Mouse (Mus musculus): ENCODE measurements around the gene 1520401A03Rik. TPM values are rescaled to one million over a fixed set of nuclear protein-coding genes. Genes with fewer than 3 reads are reported as not detected.

1520401A03Rik gene
- polyA plus RNA-seq, 2 experiments from 2014 or later = not detected

DNA sequence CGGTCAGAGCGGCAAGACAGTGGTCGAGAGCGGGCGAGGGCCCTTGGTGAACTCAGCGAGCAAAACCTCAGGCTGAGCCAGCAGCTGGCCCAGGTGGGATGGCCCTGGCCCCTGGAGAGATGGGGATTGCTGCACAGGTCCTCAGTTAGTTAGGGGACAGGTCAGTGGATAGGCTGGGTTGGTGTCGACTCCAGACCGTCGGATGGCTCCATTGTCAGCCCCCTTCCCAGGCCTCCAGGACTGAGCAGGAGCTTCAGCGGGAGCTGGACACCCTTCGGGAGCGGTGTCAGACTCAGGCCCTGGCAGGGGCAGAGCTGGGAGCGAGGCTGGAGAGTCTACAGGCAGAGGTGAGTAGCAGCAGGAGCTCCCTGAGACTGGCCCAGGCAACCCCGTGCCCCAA, 57.1 kb downstream of the 1520401A03Rik start:
- no peak for ATAC-seq

DNA sequence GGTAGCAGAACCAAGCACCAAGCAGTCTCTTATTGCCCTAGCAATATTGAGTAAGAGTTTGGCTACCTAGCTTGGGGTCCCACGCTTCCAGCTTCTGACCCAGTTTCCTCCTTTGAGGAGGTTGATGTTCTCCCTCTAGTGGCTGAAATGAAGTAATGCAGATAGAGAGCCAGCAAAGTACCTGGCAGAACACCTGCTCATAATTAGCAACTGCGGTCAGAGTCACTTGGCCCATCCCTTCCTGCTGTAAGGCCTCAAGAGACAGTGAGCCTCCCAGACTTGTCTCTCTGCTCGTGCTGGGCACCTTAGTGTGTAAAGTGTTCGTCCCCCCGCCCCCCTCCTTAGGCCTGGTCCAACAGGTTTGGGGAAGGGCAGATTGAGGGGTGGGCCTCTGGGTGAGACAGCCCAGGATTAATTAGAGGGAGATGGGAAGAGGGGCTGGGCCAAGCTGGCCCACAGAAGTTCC, 58.0 kb downstream of the 1520401A03Rik start:
- peak; percentile 67 for ATAC-seq

DNA sequence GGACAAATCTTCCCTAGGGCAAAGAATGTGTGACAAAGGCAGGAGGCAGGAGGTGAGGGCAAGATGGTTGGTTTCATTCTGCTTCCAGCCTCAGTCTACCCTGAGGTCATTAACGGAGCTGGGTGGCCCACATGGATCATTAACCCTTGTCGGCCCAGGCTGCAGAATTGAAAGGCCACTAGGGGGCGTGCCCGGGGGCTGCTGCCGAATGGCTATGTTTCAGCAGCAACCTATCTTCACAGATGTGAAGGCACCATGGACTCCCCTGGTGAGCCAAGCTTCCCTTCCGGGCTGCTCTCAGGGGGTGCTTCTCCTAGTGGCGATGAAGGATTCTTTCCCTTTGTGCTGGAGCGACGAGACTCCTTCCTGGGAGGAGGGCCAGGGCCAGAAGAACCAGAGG, 61.1 kb downstream of the 1520401A03Rik start:
- ATAC-seq = no peak

- no peak for ATAC-seq
Measured at GRCm38 (mm10) chr17:23660876-23661200, 61.7 kb downstream of the 1520401A03Rik start.

- ATAC-seq = no peak
Measured at GRCm38 (mm10) chr17:23660117-23660875, 62.3 kb downstream of the 1520401A03Rik start, which contains the start of gene Bicdl2. Gene Bicdl2 (plus strand): TSS chr17:23660506.

DNA sequence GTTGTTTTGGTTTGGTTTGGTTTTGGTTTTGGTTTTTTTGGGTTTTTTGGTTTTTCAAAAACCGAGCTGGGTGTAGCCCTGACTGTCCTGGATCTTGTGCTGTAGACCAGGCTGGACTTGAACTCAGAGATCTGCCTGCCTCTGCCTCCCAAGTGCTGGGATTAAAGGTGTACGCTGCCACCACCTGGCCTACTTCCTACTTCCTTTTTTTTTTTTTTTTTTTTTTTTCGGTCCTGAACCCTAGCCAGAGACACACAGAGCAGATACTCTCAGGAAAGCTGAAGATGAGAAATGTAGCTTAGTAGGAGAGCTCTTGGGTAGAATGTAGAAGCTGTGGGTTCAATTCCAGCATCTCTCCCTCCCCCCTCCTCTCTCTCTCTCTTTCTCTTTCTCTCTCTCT, 64.1 kb downstream of the 1520401A03Rik start:
- no peak for ATAC-seq

Other genes with a start within 250 kb of the 1520401A03Rik start
- gene Vmn2r117, start 243.1 kb downstream of the 1520401A03Rik start, polyA plus RNA-seq (2017; shearing (Covaris generic)) = not detected
- 1 to 10 TPM; 4.3 to 4.9 TPM for gene Zfp213, start 158.5 kb downstream of the 1520401A03Rik start, polyA plus RNA-seq (2017; shearing (Covaris generic))
- not detected for gene Zfp13, start 123.3 kb downstream of the 1520401A03Rik start, polyA plus RNA-seq (2017; shearing (Covaris generic))
- 1 to 10 TPM; 1.3 to 3.4 TPM for gene Zscan10, start 121.9 kb downstream of the 1520401A03Rik start, polyA plus RNA-seq (2017; shearing (Covaris generic))
- gene Mmp25, start 77.5 kb downstream of the 1520401A03Rik start, polyA plus RNA-seq (2017; shearing (Covaris generic)) = 1 to 10 TPM; 1.0 to 2.0 TPM
- under 1 TPM in 1 of 2 experiments, not detected in 1; 0.49 TPM for gene Bicdl2, start 62.3 kb downstream of the 1520401A03Rik start, polyA plus RNA-seq (2017; shearing (Covaris generic))
- 10 to 100 TPM; 62.9 to 71.5 TPM for gene Hcfc1r1, start 49.2 kb downstream of the 1520401A03Rik start, polyA plus RNA-seq (2017; shearing (Covaris generic))
- 10 to 100 TPM; 35.6 to 37.7 TPM for gene Thoc6, start 48.9 kb downstream of the 1520401A03Rik start, polyA plus RNA-seq (2017; shearing (Covaris generic))
- 1 to 10 TPM; 5.6 to 6.5 TPM for gene Tnfrsf12a, start 45.3 kb downstream of the 1520401A03Rik start, polyA plus RNA-seq (2017; shearing (Covaris generic))
- not detected for gene Cldn6, start 43.5 kb downstream of the 1520401A03Rik start, polyA plus RNA-seq (2017; shearing (Covaris generic))
- not detected for gene Cldn9, start 38.8 kb downstream of the 1520401A03Rik start, polyA plus RNA-seq (2017; shearing (Covaris generic))
- 10 to 100 TPM; 12.2 to 13.0 TPM for gene Pkmyt1, start 3.6 kb upstream of the 1520401A03Rik start, polyA plus RNA-seq (2017; shearing (Covaris generic))
- 1 to 10 TPM in 1 of 2 experiments, under 1 TPM in 1; 0.91 to 2.7 TPM for gene Paqr4, start 18.1 kb upstream of the 1520401A03Rik start, polyA plus RNA-seq (2017; shearing (Covaris generic))
- 1 to 10 TPM in 1 of 2 experiments, under 1 TPM in 1; 0.71 to 1.2 TPM for gene Kremen2, start 23.1 kb upstream of the 1520401A03Rik start, polyA plus RNA-seq (2017; shearing (Covaris generic))
- gene Flywch1, start 48.8 kb upstream of the 1520401A03Rik start, polyA plus RNA-seq (2017; shearing (Covaris generic)) = 10 to 100 TPM; 13.2 to 13.3 TPM
- gene Flywch2, start 63.3 kb upstream of the 1520401A03Rik start, polyA plus RNA-seq (2017; shearing (Covaris generic)) = 1 to 10 TPM; 2.2 to 3.2 TPM
- gene Srrm2, start 67.7 kb upstream of the 1520401A03Rik start, polyA plus RNA-seq (2017; shearing (Covaris generic)) = 100 to 1,000 TPM; 234 to 326 TPM
- gene Elob, start 106.4 kb upstream of the 1520401A03Rik start, polyA plus RNA-seq (2017; shearing (Covaris generic)) = 100 to 1,000 TPM; 686 to 746 TPM
- 1 to 10 TPM; 1.1 to 2.4 TPM for gene Prss33, start 113.3 kb upstream of the 1520401A03Rik start, polyA plus RNA-seq (2017; shearing (Covaris generic))
- 1 to 10 TPM in 1 of 2 experiments, not detected in 1; 2.6 TPM for gene Prss32, start 121.1 kb upstream of the 1520401A03Rik start, polyA plus RNA-seq (2017; shearing (Covaris generic))
- 10 to 100 TPM in 1 of 2 experiments, 1 to 10 TPM in 1; 6.4 to 10.5 TPM for gene Prss41, start 121.4 kb upstream of the 1520401A03Rik start, polyA plus RNA-seq (2017; shearing (Covaris generic))
- gene Prss21, start 145.3 kb upstream of the 1520401A03Rik start, polyA plus RNA-seq (2017; shearing (Covaris generic)) = not detected
- not detected for gene Dcpp1, start 158.1 kb upstream of the 1520401A03Rik start, polyA plus RNA-seq (2017; shearing (Covaris generic))
- gene Dcpp2, start 158.1 kb upstream of the 1520401A03Rik start, polyA plus RNA-seq (2017; shearing (Covaris generic)) = not detected
- gene Dcpp3, start 194.7 kb upstream of the 1520401A03Rik start, polyA plus RNA-seq (2017; shearing (Covaris generic)) = not detected
- gene Sbp, start 218.9 kb upstream of the 1520401A03Rik start, polyA plus RNA-seq (2017; shearing (Covaris generic)) = not detected
- not detected for gene Sbpl, start 232.5 kb upstream of the 1520401A03Rik start, polyA plus RNA-seq (2017; shearing (Covaris generic))

Measured in activated CD4-positive, CD25-positive, alpha-beta regulatory T cell, adult 4 months (primary cell).